Mouse (Mus musculus) embryonic facial prominence, embryonic 12.5 days (tissue): ENCODE measurements around the gene Zfp518a. TPM values are rescaled to one million over a fixed set of nuclear protein-coding genes. Genes with fewer than 3 reads are reported as not detected.

Experiments used
- ATAC-seq: fragments of 200-750 bp; cut with Nextera tagmentation; 2 replicates; pipeline ENCODE4 v1.8.0; 2017; ENCODE audit not compliant: insufficient number of reproducible peaks, insufficient read depth, low FRiP score, low TSS enrichment
- H3K27ac ChIP-seq: fragments of 300-500 bp; sonication (generic); 2 replicates; pipeline ENCODE4 v1.5.1; 2016; ENCODE audit warnings: mild to moderate bottlenecking
- H3K27me3 ChIP-seq: fragments of 300-500 bp; sonication (generic); 2 replicates; pipeline ENCODE4 v1.6.1; 2016; ENCODE audit warnings: mild to moderate bottlenecking, moderate library complexity
- H3K36me3 ChIP-seq: fragments of 300-500 bp; sonication (generic); 2 replicates; pipeline ENCODE4 v1.6.1; 2016; ENCODE audit warnings: mild to moderate bottlenecking
- H3K4me1 ChIP-seq: fragments of 300-500 bp; sonication (generic); 2 replicates; pipeline ENCODE4 v1.6.1; 2016
- H3K4me2 ChIP-seq: fragments of 300-500 bp; sonication (generic); replicated peaks from 2 replicates; pipeline ENCODE4 v1.6.1; 2016; ENCODE audit warnings: mild to moderate bottlenecking, moderate library complexity
- H3K4me3 ChIP-seq: fragments of 300-500 bp; sonication (generic); 2 replicates; pipeline ENCODE4 v1.5.1; 2016; ENCODE audit warnings: mild to moderate bottlenecking
- H3K9ac ChIP-seq: fragments of 300-500 bp; sonication (generic); 2 replicates; pipeline ENCODE4 v1.6.1; 2016; ENCODE audit warnings: mild to moderate bottlenecking, moderate library complexity
- H3K9me3 ChIP-seq: fragments of 300-500 bp; sonication (generic); 2 replicates; pipeline ENCODE4 v1.6.1; 2016; ENCODE audit warnings: mild to moderate bottlenecking, moderate library complexity
- WGBS: fragments of 180-500 bp; shearing (Covaris S2); methylation state at CpG from one replicate; pipeline ENCODE4 v1.1.7; 2016; 5-methylcytosine and 5-hydroxymethylcytosine counted together
- polyA plus RNA-seq: library from polyadenylated mRNA; unstranded; fragments of >200 nt; fragmentation: Nextera tagmentation; extraction: Ambion mirVana; gene quantifications from 2 replicates; pipeline ENCODE4 v1.2.1, GENCODE M21; 2016

The Zfp518a gene
- polyA plus RNA-seq, 1 experiment from 2014 or later, result 13.5 TPM

DNA sequence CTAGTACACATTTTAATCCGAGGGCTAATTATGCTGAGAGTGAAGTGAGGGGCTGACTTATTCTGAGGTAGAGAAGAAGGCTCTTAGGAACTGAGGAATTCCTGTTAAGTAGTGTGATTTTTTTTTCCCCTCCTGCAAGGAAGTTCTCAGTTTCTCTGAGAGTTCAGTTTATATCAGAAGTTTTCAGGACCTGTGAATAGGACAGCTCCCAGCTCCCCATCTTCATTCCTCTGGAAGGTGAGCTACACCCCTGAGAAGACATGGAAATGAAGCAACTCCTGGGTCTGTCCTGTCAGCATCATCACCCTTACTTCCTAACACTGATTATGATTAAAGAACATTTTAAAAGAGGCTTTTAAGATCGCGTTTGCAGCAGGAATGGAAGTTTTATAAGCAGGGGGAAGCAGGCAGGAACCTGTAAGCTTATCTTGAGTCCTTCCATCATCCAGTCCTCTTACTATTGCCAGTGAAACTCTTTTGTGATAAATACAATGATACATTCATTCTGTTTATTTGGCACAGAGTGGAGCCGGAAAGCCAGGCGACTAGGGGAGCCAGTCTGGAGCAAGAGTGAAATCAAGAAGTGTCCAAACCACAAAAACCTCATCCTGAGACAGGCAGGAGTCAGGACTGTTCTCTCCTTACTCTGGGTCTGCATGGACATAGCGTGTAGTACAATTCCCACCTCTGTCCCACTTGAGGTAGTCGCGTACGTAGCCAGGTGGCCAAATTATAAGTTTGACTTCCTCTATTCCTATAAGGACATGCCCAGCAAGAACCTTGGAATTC, 37.3 kb downstream of the Zfp518a start:
- Histone ChIP-seq H3K27ac (no peak overlapping the region), H3K9me3 (no peaks in the 10 kb centered on the region), H3K27me3 (no peaks in the 10 kb centered on the region), H3K4me3 (no peak overlapping the region), H3K9ac (no peak overlapping the region), H3K4me1 (no peaks in the 10 kb centered on the region), H3K4me2 (no peak overlapping the region), H3K36me3 (no peaks in the 10 kb centered on the region)
- no peak for ATAC-seq
- WGBS, result 65% methylated on average over 9 of the region's 9 CpGs

DNA sequence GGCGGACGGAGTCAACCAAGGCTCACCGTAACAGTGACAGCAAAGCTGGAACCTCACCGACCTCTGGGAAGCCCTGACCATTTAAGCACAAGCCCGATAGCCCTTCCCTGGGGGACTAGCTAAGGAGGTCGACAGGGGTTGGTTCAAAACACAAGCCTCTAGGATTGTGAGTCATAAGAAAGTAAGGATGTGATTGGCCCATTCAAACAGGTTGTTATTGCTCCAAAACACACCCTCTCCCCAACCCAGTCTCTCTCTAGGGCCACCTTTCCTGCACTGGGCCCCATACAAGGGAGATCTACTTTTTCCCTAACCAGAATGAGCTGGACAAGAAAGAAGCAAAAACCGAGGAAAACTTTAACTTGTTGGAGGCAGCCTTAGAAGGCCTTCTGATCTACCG, 40.9 kb downstream of the Zfp518a start:
- Histone ChIP-seq H3K27me3 (no peaks in the 10 kb centered on the region), H3K36me3 (no peaks in the 10 kb centered on the region), H3K27ac (no peak overlapping the region), H3K9ac (no peak overlapping the region), H3K9me3 (peaks cover 8% of the 10 kb centered on the region; the same call in 1 of the 2 replicates), H3K4me3 (no peak overlapping the region), H3K4me2 (no peak overlapping the region), H3K4me1 (no peaks in the 10 kb centered on the region)
- 41% methylated on average over 8 of the region's 8 CpGs for WGBS
- ATAC-seq, result no peak

DNA sequence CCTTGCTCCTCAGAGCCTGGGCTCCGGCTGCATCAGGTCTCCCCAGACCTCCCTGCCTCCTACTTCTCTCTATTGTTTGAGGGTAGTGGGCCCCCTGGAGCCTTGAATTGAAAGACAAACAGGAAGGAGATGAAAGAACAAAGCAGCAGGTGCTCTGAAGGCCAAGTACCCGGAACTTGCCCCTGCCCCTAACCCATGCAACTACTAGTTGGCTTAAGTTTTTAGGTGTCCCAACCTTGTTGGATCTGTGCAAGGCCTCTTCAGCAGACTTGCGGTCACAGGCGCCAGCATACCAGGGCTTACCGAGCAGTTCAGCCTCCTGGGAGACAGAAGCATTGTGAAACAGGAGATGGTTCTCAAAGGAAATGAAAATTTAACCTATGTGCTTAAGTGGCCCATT, 41.5 kb downstream of the Zfp518a start:
- Histone ChIP-seq H3K9me3 (peaks cover 8% of the 10 kb centered on the region; the same call in 1 of the 2 replicates), H3K36me3 (no peaks in the 10 kb centered on the region), H3K27ac (no peak overlapping the region), H3K9ac (no peak overlapping the region), H3K27me3 (no peaks in the 10 kb centered on the region), H3K4me1 (no peaks in the 10 kb centered on the region), H3K4me2 (no peak overlapping the region), H3K4me3 (no peak overlapping the region)
- 28% methylated on average over 5 of the region's 5 CpGs for whole genome bisulfite sequencing
- ATAC-seq, result no peak

DNA sequence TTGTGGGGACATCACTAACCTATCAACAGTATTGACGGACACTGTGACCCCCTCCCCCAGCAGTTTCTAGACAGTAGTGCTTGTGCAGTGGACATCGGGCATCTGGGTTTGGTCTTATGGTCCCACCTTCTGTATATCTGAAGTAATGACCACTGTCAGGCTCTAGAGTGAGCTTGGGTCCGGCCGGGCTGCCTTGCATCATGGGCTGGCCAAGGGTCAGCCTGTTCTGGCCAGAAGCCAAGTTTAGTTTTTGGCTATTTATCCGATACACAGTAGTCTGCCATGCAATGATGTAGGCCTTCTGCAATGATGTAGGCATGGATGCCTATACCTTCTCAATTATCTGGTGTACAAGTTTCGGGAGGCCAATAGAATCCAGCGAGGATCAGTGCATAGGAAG, 49.0 kb downstream of the Zfp518a start:
- ATAC-seq, result no peak
- no peak overlapping the region for H3K4me2 ChIP-seq

DNA sequence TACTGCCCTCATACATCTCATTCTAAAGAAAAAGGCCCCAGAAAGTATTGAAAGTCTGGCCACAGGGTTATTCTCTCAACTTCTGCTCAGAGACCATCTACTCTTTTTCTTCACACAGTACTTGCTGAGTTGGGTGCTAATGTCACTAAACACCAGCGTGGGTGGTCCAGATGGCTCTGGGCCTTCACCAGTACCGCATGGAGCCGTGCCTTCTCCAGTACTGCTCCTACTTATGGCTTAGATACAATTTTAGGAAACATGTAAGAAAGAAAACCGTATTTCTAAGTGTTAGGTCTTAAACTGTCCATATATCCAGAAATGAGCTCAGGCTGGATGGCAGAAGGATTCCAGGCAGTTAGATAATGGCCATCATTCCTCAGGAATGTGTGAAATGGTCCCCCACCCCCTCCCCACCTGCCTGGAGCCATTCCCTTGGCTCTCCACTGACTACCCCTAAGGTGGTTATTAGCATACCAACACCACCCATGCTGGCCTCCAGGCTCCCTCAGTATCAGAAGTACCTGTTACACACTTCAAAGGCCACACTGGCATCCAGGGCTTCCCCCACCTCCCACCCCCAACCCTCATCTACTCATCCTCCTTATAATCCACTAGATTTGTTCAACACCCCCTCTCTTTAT, 52.6 kb downstream of the Zfp518a start:
- Histone ChIP-seq H3K27me3 (no peaks in the 10 kb centered on the region), H3K4me2 (no peak overlapping the region), H3K9ac (no peak overlapping the region), H3K27ac (no peak overlapping the region), H3K4me1 (no peaks in the 10 kb centered on the region), H3K4me3 (no peak overlapping the region), H3K36me3 (no peaks in the 10 kb centered on the region), H3K9me3 (no peaks in the 10 kb centered on the region)
- no peak for ATAC-seq
- 75% methylated on average over 4 of the region's 4 CpGs for WGBS

More for the DNA sequence above, 49.0 kb downstream of the Zfp518a start:
- H3K9ac ChIP-seq, result no peak overlapping the region
- H3K27ac ChIP-seq, result no peak overlapping the region
- peaks cover 8% of the 10 kb centered on the region; the same call in 1 of the 2 replicates for H3K9me3 ChIP-seq
- H3K4me1 ChIP-seq, result no peaks in the 10 kb centered on the region
- 88% methylated on average over 7 of the region's 7 CpGs for WGBS
- no peak overlapping the region for H3K4me3 ChIP-seq
- no peaks in the 10 kb centered on the region for H3K27me3 ChIP-seq
- H3K36me3 ChIP-seq, result no peaks in the 10 kb centered on the region

DNA sequence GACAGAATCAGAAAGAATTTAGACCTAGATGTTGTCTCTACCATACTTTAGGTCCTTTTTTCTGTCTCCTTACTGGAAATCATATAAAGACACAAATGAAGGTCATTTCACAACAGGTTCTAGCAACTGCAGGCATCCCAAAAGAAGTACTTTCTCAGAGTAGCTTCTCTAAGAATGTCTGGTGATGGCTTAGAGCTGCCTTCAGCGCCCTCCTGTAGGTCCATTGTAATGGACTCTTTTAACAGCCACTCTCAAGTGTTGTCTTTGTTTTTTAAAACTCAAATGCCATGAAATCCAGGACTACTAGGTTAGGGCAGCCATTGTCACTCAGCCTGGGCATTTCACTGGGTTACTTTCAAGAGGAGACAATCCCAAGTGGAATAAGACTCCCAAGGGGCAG, 64.5 kb downstream of the Zfp518a start:
- no peak overlapping the region for H3K27ac ChIP-seq
- no peak for ATAC-seq
- WGBS, result 16% methylated on average over 1 of the region's 1 CpGs

DNA sequence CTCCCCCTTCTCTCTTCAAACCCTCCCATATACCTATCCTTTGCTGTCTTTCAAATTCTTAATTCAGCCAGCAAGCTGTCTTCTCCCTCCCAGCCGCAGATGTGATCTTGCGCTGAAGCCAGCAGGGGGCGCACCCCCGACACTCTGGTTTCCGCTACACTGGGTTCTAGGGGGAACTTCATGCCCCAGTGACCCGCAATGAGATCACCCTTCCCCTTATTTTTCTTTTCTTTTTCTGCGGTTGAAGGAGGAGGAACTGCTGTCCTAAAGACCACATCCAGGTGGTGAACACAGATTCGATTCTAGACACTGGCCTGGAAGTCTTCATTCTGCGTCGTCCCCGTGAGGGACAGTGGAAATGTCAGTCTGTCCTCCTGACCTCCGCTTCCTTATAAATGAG, 68.5 kb downstream of the Zfp518a start:
- Histone ChIP-seq H3K4me3 (no peak overlapping the region), H3K9ac (no peak overlapping the region), H3K27me3 (no peaks in the 10 kb centered on the region), H3K4me1 (no peaks in the 10 kb centered on the region), H3K4me2 (no peak overlapping the region), H3K36me3 (no peaks in the 10 kb centered on the region), H3K9me3 (no peaks in the 10 kb centered on the region), H3K27ac (no peak overlapping the region)
- 55% methylated on average over 12 of the region's 12 CpGs for WGBS
- no peak for ATAC-seq

More for the DNA sequence above, 64.5 kb downstream of the Zfp518a start:
- H3K36me3 ChIP-seq, result no peaks in the 10 kb centered on the region
- H3K27me3 ChIP-seq, result no peaks in the 10 kb centered on the region
- no peaks in the 10 kb centered on the region for H3K9me3 ChIP-seq
- no peak overlapping the region for H3K4me2 ChIP-seq
- no peak overlapping the region for H3K9ac ChIP-seq
- no peak overlapping the region for H3K4me3 ChIP-seq
- H3K4me1 ChIP-seq, result no peaks in the 10 kb centered on the region

DNA sequence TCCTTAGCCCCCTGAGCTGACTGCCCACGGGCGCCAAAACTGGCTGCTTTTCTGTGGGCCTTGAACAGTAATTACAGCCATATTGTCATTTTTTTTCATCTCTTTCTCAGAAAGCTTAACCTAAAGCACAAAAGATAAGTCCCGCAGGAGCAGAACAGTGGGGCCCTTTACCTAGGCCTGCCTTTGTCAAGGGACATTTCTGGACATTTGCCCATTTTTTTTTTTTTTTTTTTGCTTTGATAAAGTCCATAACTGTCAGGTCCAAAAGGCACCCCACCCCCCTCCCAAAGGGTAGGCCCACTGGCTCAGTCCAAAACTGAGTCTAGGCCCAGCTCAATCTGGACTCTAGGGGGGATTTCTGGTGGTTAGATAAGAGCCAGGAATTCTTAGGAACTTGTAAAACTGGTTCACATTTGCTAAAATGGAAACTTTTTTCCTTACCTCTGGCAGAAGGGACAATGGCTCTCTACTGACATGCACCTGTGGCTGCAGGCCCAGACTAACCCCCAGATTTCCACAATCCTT, 69.9 kb downstream of the Zfp518a start:
- H3K4me3 ChIP-seq, result no peak overlapping the region
- H3K9me3 ChIP-seq, result no peaks in the 10 kb centered on the region
- no peaks in the 10 kb centered on the region for H3K36me3 ChIP-seq
- H3K4me2 ChIP-seq, result no peak overlapping the region
- H3K27me3 ChIP-seq, result no peaks in the 10 kb centered on the region
- no peaks in the 10 kb centered on the region for H3K4me1 ChIP-seq
- H3K9ac ChIP-seq, result no peak overlapping the region
- WGBS, result 58% methylated on average over 3 of the region's 3 CpGs
- ATAC-seq, result no peak
- no peak overlapping the region for H3K27ac ChIP-seq

DNA sequence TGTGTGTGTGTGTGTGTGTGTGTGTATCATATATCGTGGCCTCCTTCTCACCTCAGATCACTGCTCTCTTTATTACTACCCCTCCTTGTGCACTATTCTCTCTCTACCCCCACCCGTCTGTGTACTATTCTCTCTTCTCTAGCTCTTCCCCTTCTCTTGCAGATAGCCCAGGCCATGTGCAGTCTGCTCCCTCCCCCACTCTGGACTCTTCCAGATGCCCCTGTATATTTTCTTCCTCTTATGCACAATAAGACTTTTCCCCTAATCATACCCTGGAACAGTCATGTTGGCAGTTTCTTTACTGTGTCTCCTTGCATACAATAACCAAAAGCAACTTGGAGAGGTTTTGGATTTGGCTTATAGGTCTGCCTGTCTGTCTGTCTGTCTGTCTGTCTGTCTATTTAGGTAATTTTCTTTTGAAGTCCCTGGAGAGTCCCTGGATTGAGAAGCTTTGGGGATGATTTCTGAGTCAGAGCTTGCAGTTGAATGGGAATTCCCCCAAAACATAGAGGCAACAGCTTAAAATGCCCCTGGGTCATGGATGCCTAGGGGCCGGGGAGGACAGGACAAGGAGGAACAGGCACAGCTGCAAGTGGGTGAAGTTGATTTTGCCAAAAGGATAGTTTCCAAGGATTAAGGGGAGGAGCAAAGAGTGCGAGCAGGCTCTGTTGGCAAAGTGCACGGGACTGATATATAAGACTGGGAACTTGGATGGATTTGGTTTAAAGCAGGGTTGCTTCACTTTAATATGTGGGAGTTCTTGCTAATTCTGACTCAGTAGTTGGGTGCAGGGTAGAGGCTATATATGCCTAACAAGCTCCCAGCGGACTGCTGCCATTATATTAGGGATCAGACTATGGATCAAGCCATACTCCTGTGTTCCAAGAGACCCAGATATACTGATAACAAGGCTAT, 70.7 kb downstream of the Zfp518a start:
- Histone ChIP-seq H3K4me2 (no peak overlapping the region), H3K9me3 (no peaks in the 10 kb centered on the region), H3K9ac (no peak overlapping the region), H3K36me3 (no peaks in the 10 kb centered on the region), H3K27ac (no peak overlapping the region), H3K4me3 (no peak overlapping the region), H3K27me3 (no peaks in the 10 kb centered on the region), H3K4me1 (no peaks in the 10 kb centered on the region)
- no peak for ATAC-seq
- WGBS, result 71% methylated on average over 5 of the region's 6 CpGs
